Mouse (Mus musculus) MEL (cell line): ENCODE measurements at regions not wholly inside any gene's neighbourhood (a gene's known extent, or its start where the extent isn't known, plus 50 kb on each side); places are given as distances from the start of the nearest gene placed in this dataset.

Source experiments
- CHD2 ChIP-seq: IDR thresholded peaks from 2 replicates; pipeline ENCODE4 v1.6.1; 2011; ENCODE audit warnings: low read length, improper control_type of control experiment
- CTCF ChIP-seq, 3 experiments: IDR thresholded peaks in 2 of 3; conservative IDR thresholded peaks in 1 of 3; 2 replicates each; pipeline ENCODE4 v1.5.1; 2011 to 2012; ENCODE audit warnings: low read length in 3 of 3, low read depth in 2 of 3, mild to moderate bottlenecking in 2 of 3, improper control_type of control experiment in 1 of 3, inconsistent platforms in 1 of 3, mixed read lengths in 1 of 3, moderate library complexity in 1 of 3; ENCODE audit not compliant: control insufficient read depth in 1 of 3, insufficient read depth in 1 of 3, poor library complexity in 1 of 3, severe bottlenecking in 1 of 3
- MEF2A ChIP-seq: IDR thresholded peaks from 2 replicates; pipeline ENCODE4 v1.6.1; 2014; ENCODE audit warnings: low read depth, mild to moderate bottlenecking, inconsistent platforms, low read length, improper control_type of control experiment; ENCODE audit not compliant: poor library complexity, insufficient replicate concordance, severe bottlenecking; ENCODE audit errors: extremely low read depth
- MXI1 ChIP-seq: IDR thresholded peaks from 2 replicates; pipeline ENCODE4 v1.6.1; 2011; ENCODE audit warnings: mild to moderate bottlenecking, low read depth, low read length, improper control_type of control experiment
- MYC ChIP-seq: IDR thresholded peaks from 2 replicates; pipeline ENCODE4 v1.6.1; 2011; ENCODE audit warnings: low read depth, mild to moderate bottlenecking, low read length, improper control_type of control experiment, moderate library complexity
- POLR2A ChIP-seq, 2 experiments: IDR thresholded peaks; 2 replicates each; pipeline ENCODE4 v1.6.1; 2011 to 2012; ENCODE audit warnings: low read length in 2 of 2, mild to moderate bottlenecking in 2 of 2, control low read depth in 1 of 2, improper control_type of control experiment in 1 of 2, low read depth in 1 of 2, moderate library complexity in 1 of 2; ENCODE audit not compliant: control insufficient read depth in 1 of 2, insufficient read depth in 1 of 2, poor library complexity in 1 of 2
- SMC3 ChIP-seq: IDR thresholded peaks from 2 replicates; pipeline ENCODE4 v1.6.1; 2011; ENCODE audit warnings: low read depth, low read length, improper control_type of control experiment
- USF2 ChIP-seq, 2 experiments: IDR thresholded peaks; 2 replicates each; pipeline ENCODE4 v1.6.1; 2011 to 2012; ENCODE audit warnings: improper control_type of control experiment in 2 of 2, low read length in 2 of 2, borderline replicate concordance in 1 of 2, inconsistent platforms in 1 of 2, low read depth in 1 of 2, mild to moderate bottlenecking in 1 of 2; ENCODE audit not compliant: insufficient read depth in 1 of 2
- ZMIZ1 ChIP-seq: IDR thresholded peaks from 2 replicates; pipeline ENCODE4 v1.6.1; 2012; ENCODE audit warnings: low read depth, mild to moderate bottlenecking, inconsistent platforms, low read length, improper control_type of control experiment, moderate library complexity

- TF ChIP-seq MEF2A (no peak), ZMIZ1 (no peak), SMC3 (no peak), POLR2A (IDR thresholded peaks at IDR 0.05; ENCODE audit: control insufficient read depth in 1 of 2, insufficient read depth in 1 of 2, low read depth in 1 of 2, low read length in 2 of 2, poor library complexity in 1 of 2) (no peak), CTCF (IDR thresholded peaks at IDR 0.05 in 2 of 3, conservative IDR thresholded peaks at IDR 0.05 in 1 of 3; ENCODE audit: control insufficient read depth in 1 of 3, insufficient read depth in 1 of 3, low read depth in 2 of 3, low read length in 3 of 3, poor library complexity in 1 of 3, severe bottlenecking in 1 of 3) (no peak), MYC (no peak), USF2 (IDR thresholded peaks at IDR 0.05; ENCODE audit: borderline replicate concordance in 1 of 2, insufficient read depth in 1 of 2, low read depth in 1 of 2, low read length in 2 of 2) (no peak), MXI1 (no peak), CHD2 (no peak)
These were observed 164.4 kb upstream of the Auts2 start for GRCm38 (mm10) chr5:132707531-132707930.
